Mouse (Mus musculus) embryo, embryonic 9.5 days (tissue): ENCODE measurements around the gene Smg9.

Experiments used
- DNase-seq: peaks from one replicate; pipeline ENCODE4 v3.0.0-alpha.2; 2017; ENCODE audit errors: extremely low spot score

The Smg9 gene

DNA sequence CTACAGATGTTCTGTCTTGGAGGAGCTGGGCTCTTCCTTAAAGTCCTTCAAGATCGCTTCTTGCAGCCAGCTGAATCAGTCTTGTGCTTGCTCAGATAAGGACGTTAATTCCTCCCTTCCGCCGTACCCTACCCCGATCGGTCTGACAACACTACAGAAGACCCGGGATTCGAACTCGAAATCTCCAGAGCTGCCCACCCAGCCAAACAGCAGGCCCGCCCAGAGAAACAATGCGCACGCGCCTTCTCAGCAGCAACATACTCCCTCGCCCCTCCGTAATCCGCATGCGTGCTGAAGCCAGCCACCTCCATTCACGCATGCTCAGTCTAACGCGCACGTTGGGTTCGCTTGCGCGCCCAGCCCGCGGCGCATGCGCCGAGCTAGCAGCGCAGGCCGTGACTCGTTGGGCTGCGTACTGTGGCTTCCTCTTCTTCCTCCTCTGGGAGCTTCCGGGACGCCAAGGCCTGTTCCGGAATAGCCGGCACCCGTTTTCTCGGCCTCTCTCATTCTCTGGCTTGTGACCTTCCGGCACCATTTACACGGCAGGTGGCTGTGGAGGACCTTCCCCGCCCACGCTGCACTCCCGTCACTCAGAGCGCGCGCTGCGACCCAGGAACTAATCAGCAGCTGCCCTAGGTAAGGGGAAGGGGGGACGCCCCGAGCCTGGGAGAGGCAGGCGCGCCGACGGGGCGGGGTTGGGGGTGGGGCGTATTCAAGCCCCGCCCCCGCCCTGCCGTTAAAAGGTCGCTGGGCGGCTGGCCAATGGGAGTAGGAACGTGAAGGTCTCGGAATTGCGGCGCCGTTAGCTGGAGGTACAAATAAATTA is at the start of gene Smg9:
Gene Smg9, plus strand, starts transcription at position 364 of the 826 bp plus-strand sequence.
- DNase-seq = peak; percentile 95

- no peak for DNase-seq
These were observed 43.8 kb upstream of the Smg9 start for GRCm38 (mm10) chr7:24355646-24356045.

DNA sequence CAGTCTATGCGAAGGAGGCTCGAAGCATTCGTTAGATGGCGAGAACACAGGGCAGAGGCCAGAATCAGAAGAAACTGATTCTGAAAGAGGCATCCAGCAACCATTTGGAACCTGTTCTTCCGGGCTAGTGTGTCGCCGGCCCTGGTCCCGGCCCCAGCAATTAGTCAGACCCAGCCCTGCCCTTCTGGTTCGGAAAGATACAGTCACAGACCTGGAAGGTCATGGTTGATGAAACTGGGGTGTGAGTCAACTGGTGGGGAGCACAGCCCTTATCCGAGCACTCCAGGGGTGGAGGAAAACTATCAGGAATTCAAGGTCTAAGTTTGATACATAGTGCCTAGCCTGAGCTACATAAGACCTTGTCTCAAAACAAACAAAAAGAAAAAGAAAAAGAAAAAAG is 43.3 kb upstream of the Smg9 start:
- no peak for DNase-seq

DNA sequence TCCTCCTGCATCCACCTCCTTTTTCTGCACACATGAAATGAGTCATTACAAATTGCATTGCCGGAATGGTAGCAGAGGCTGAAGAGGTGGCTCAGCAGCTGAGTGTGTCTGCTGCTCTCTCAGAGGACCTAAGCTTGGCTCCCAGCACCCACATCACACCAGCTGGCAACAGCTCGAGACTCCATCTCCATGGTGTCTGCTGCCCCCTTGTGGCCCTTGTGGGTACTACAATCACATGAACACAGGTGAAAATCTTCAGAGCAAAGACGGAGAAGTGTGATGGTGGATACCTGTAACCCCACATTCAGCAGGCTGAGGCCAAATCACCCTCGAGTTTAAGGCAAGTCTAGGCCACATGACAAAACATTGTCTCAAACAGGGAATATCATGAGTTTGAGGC is 41.5 kb upstream of the Smg9 start:
- DNase-seq = no peak

DNA sequence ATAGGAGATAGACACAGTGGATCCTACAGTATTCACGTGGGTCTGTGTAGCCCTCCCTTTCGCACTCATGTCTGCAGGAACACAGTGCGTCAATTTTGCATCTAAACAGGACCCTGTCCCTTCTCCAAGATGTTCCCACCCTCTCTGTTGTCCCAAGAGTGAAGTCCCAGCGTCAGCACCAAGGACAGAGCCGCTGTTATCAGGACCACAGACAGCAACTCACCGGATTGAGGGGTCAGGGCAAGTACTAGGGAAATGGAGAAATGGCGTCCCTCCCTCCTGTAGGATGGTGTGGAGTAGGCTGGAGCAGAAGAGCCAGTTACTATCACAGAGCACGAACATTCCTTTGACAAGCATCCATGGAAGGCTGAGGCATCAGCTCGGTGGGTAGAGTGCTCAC is 40.1 kb upstream of the Smg9 start:
- peak; percentile 42 for DNase-seq

DNA sequence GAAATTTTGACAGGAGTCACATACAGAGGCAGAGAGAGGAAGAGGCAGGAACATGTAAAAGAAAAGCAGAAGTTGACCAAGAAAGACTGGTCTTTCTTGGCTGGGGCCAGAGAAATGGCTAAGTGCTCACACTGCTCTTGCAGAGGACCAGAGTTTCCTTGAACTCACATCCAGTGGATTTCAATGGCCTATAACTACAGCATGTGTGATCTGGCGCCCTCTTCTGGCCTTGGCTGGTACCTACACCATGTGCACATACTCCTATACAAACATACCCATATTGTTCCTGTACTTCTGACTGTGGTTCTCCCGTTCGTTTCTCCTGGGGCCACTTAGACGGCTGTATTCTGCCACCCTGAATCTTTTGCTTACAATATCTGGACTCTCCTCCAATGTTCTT is 38.4 kb upstream of the Smg9 start:
- DNase-seq = no peak

GRCm38 (mm10) chr7:24363228-24363627 is 36.2 kb upstream of the Smg9 start:
- peak; percentile 12 for DNase-seq

GRCm38 (mm10) chr7:24364827-24365226 is 34.6 kb upstream of the Smg9 start:
- DNase-seq = peak; percentile 74

DNA sequence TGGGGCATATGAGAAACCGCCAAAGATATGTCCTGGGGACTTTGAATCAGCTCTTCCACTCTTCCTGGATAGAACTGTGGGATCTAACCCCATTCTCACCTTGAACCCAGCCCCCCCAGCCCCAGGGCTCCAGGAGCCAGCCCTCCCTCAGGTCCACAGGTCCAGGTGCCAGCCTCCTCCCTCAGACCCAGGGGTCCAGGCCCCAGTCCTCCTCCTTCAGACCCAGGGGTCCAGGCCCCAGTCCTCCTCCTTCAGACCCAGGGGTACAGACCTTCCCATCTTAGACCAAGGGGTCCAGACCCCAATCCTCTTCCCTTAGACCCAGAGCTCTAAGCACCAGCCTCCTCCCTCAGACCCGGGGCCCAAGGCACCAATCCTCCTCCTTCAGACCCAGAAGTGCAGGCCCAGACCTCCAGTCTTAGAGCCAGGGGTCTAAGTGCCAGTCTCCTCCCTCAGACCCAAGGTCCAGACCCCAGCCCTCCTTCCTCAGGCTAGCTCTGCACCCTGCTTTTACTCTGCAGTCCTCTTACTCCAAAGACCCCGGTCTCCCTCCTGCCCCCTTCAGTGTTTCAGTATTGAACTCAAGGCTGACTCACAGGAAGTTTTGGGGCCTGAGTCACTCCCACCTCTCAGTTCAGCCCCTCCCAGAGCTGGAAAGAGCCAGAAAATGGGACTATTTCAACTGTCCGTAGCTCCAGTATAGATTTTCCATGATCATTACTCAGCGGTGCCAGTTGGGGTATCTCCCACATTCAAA is 34.0 kb upstream of the Smg9 start:
- DNase-seq = no peak

DNA sequence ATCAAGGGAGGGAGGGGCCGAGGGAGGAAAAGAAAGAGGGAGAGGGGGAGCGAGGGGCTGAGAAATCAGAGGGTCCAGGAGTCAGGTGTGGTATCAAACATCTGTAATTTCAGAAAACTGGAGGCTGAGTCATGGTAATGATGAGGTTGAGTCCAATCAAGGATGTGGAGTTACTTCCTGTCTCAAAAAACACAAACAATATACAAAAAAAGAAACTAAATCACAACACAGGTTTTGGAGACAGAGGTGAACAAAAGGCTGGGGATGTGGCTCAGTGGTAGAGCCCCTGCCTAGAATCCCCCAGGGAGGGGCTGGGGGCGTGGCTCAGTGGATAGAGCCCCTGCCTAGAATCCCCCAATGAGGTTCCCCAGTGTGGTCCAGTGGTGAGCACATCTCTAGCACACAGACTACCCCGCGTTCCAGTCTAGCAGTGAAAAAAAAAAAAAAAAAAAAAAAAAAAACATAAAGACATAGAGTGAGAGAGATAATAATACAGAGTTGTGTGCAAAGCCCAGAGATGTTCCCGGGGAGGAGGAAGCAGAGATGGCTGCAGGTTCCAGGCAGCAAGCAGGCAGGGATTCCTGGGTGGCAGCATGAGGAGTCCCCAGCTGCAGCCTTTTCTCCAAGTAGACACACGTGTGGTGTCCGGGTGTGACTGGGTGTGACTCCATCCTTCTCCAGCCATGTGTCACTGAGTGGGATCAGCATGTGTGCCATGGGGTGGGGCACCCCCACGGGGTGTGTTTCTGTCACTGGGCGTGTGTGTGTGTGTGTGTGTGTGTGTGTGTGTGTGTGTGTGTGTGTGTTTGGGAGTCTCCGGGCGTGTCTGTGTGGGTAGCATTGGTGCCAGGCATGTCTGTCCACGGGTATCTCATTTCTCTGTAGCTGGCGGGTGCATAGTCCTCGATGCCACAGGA is 32.4 kb upstream of the Smg9 start:
- DNase-seq = no peak

- DNase-seq = no peak
These were observed 31.2 kb upstream of the Smg9 start for GRCm38 (mm10) chr7:24368226-24368625.

GRCm38 (mm10) chr7:24368946-24369345 is 30.5 kb upstream of the Smg9 start:
- DNase-seq = no peak

- DNase-seq = no peak
These were observed 29.5 kb upstream of the Smg9 start, which contains the start of gene Kcnn4 for GRCm38 (mm10) chr7:24369731-24370541. Gene Kcnn4 (plus strand): TSS chr7:24370263.

GRCm38 (mm10) chr7:24371012-24371808 is 28.2 kb upstream of the Smg9 start:
- DNase-seq = no peak

DNA sequence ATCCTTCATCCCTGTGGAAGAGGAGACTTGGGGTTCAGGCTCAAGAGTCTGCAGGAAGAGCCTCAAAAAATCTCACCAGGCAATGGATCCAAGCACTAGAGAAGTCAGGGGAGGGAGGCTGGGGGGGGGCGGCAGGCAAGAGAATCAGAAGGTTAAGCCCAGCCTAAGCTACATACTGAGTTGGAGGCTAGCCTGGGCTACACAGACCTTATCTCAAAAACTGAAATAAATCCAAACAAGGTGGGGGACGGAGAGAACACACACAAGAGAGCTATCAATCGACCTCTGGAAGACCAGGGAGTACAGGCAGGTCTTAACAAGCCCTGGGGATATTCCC is 27.6 kb upstream of the Smg9 start:
- DNase-seq = no peak

- no peak for DNase-seq
These were observed 27.1 kb upstream of the Smg9 start for GRCm38 (mm10) chr7:24372300-24372699.

DNA sequence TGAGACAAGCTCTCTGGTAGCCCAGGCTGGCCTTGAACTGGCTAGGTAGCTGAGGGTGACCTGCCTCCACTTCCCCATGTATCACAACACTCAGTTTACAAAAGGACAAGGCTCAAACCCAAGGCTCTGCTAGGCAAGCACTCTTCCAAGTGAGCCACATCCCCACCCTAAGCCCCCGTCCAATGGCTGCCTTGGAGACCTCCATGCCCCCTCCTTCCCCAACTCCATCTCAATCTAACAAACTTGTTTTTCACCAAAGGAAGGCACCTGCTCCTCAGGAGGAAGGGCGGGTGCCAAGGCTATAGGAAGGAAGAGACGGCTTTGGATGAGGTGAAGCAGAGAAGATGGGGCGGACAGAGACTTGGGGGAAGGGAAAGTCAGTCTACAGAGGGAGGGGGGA is 26.6 kb upstream of the Smg9 start:
- no peak for DNase-seq

- DNase-seq = no peak
These were observed 25.7 kb upstream of the Smg9 start for GRCm38 (mm10) chr7:24373538-24374379.

DNA sequence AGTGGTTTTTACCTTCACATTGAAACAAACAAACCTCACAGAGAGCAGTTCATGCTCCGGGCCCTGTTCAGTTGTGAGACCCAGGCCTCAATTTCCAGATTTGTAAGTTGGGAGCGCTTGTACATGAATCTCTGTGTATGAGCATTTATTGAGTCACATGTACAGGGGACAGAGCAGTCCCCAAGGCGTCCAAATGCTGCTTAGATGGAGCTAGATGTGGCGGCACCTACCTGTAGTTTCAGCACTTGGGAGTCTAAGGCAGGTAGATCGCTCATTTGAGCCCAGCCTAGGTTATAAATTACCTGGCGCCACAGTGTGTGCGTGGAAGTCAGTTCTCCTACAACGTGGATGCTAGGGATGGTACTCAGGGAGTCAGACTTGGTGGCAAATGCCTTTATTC is 23.0 kb upstream of the Smg9 start:
- DNase-seq = no peak
